Mouse (Mus musculus) regulatory T cell (primary cell): Measurements from ENCODE around the gene Ifitm10.

Experiments used
- in situ Hi-C: fragments of 300-600 bp; cut with MboI, MseI; formaldehyde crosslinking; loops from one replicate; pipeline ENCODE4 v1.15.1; 2025; ENCODE audit warnings: high pct_unique_total_duplicates

Gene Ifitm10

DNA sequence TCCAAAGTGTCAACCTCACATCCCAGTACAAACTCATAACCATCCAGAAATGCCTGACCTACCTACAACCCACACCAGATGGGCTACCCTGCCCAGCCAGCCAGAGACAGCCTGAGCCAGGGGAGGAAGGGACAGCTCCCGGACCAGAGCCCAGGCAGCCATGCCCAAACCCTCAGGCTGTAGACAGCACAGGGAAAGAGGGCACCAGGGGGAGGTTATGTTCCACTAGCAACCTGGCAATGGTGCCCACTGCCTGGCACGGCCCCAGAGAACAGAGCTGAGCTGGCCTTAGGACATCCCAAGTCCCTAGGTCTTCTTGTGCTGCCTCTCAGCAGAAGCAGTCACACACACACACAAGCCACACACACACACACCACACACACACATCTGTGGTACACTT lies 4.7 kb downstream of the Ifitm10 start:
- in situ Hi-C loops = no loop called here

DNA sequence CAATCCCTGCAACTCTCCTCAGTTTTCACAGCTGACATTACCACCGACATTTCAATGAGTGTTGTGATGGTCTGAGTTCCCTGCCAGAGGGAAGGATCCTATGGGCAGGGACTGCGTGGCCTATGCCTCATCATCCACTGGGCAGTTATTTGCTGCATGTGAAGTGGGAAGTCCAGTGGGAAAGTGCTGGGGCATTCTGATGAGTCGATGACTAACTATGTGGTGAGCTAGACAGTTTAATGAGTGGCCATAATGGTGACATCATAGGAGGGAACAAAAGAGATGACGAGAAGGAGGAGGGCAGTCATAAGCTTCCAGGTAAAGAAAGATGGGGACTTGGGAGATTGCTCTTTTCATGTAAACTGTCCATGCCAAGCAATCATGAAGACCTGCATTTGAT lies 10.4 kb downstream of the Ifitm10 start:
- in situ Hi-C loops = no loop called here

GRCm38 (mm10) chr7:142360743-142361142 lies 12.8 kb downstream of the Ifitm10 start:
- in situ Hi-C loops = no loop called here

DNA sequence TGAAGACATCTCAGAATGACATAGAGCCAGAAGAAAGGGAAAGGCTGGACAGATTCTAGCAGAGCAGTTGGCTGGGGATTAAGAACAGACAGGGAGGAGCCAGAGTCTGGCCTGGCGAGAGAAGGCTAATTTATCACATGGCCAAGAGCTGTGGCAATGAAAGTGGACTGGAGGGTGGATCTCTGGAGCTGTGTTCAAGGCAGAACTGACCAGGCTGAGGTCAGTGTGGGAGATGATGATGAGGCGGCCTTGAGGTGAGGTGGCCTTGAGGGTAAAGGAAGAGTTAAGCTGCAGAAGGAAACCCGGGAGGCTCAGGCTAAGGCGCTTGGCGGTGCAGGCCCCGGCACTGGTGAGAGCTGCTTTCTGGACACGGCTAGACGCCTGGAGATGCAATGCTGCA lies 14.4 kb downstream of the Ifitm10 start:
- in situ Hi-C loops = no loop called here

DNA sequence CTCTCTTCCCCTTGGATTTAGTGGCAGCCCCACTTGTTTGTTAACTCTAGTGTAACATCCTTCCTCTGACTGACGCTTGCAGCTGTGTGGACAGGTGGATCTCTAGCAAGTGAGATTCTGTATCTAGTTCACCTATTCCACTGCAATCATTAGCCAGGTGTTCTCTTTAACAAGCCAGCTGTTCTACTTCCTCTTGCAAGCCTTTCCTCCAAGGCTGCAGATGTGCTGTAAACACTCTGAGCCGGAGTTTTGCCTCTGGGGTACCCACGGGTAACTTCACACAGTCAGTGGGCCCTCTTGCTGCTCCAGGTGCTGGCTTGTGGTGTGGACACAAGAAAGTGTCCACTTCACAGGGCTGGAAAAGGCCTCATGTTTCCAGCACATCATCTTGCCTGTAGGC lies 16.0 kb downstream of the Ifitm10 start:
- in situ Hi-C loops = no loop called here

DNA sequence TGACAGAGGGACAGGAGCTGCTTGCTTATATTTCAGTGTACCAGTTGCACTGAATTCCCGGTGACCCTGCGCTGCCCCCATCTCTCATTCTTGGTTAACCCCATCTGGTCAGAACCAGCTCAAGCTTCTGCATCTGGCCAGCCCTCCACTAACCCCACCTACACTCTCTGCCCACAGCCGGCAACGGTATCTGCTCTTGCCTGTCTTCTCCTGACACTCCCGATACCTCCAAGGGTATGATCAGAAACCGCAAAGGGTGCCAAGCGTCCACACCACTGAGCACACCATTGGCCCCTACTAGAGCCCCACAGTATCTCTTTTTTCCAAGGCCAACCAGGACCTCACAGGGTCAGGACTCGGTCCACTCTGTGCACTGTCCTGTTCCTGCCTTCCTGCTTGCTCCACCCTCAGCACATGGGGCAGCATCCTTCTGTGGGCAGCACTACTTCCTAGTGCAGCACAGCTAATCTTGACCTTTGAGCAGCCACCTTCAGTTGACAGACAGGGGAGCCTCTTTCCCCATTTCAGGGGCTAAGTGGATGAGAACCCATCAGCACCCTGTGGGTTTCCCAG lies 18.8 kb downstream of the Ifitm10 start:
- in situ Hi-C loops = no loop called here

DNA sequence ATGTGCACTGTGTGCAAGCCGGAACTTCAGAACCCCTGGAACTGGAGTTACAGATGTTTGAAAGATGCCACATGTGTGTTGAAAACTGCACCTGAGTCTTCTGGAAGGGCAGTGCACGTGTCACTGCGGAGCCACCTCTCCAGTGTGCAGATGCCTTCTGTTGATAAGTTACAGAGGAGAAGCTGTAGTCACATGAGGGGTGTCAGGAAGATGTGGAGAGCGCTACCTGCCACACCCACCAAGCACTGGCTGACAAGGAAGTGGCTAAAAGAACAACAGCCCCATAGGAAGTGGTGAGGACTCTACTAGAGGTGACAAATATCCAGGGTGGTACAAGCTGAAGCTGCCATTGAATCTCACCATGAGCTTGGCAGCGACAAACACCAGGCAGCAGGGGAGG lies 19.7 kb downstream of the Ifitm10 start:
- in situ Hi-C loops = no loop called here

GRCm38 (mm10) chr7:142351569-142351968 lies 22.0 kb downstream of the Ifitm10 start:
- in situ Hi-C loops = no loop called here

- in situ Hi-C loops = no loop called here
These were observed 24.1 kb downstream of the Ifitm10 start for GRCm38 (mm10) chr7:142349308-142349961.

DNA sequence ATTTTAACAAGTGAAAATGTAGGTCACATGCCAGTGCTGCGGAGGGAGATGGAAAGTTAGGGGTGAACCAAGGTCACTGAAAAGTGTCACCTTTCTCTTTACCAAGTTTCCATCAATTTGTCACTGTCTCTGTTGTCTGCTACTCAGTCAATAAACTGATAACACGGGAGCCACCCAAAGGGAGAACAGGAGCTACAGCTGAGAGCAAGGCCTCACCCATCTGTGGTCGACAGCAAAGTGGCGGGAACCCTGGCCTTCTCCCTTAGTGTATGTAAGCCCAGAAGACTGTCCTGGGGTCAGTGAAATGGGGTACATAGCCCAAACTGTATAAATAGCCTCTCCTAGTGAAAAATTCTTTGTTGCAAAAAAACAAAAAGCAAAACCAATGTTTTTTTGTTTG lies 26.0 kb downstream of the Ifitm10 start:
- in situ Hi-C loops = no loop called here

DNA sequence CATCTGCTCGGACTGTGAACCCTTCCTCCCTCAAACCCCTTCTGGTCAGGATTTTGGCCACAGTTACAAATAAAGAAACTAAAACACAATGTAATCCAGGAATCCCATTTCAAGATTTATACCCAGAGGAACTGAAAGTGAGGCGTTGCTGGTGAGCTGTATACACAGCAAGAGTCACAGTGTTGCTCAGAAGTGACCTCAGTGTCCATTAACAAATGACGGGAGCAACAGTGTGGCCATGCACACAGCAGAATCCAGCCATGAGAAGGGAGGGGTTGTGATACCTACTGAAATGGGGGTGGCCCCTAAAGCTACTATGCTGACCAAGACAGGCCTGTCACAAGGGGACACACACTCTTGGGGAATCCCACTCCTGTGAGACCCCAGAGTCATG lies 31.3 kb downstream of the Ifitm10 start:
- in situ Hi-C loops = loop anchor here (5.0 kb wide), 1 partner anchor 45 kb away; the partner anchor contains the start of gene Ctsd

GRCm38 (mm10) chr7:142341564-142342246 lies 31.8 kb downstream of the Ifitm10 start:
- in situ Hi-C loops = loop anchor here (5.0 kb wide), 1 partner anchor 46 kb away; the partner anchor contains the start of gene Ctsd

GRCm38 (mm10) chr7:142340269-142340970 lies 33.1 kb downstream of the Ifitm10 start:
- in situ Hi-C loops = loop anchor here (5.0 kb wide), 1 partner anchor 47 kb away; the partner anchor contains the start of gene Ctsd

- in situ Hi-C loops = loop anchor here (5.0 kb wide), 3 partner anchors 97 to 247 kb away; partner anchors contain the start of genes Syt8 and Tnnt3
These were observed 38.4 kb downstream of the Ifitm10 start for GRCm38 (mm10) chr7:142335151-142335550.

DNA sequence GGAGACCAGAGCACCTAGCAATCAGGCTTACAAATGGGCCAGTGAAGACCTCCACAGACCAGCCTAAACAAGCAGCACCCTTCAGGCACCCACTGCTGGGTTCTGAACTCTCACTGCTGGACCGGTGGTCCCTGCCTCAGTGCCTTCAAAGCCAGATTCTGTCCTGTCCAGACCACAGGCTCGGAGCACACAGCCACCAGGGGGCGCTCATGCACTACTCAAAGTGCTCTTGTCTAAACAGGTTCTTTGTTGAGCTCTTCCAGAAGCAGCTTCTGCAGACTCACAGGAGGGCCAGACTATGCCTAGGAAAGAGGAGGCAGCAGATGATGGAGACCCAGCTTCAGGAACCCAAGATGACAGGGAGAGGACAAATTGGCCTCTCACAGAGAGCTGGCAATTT lies 39.3 kb downstream of the Ifitm10 start:
- in situ Hi-C loops = loop anchor here (5.0 kb wide), 1 partner anchor 343 kb away; no protein-coding TSS in a partner anchor

DNA sequence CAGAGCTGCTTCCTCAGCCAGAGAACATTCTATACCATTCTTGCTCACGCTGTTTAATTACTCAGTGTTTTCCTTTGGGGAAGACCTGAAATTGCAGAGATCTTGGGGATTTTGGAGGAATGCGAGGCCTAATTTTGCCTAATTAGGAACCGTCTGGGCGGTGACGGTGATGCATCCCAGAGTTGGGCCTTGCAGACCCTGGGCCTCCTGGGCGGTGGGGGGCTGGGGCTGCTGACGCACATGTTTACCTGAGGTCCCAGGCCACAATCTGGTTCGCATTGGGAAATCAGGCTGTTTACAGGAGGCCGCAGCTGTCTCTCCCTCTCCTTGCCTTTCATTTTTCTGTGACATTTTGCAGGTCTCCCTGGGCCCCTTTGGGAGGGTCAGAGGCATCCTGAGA lies 40.8 kb downstream of the Ifitm10 start:
- in situ Hi-C loops = loop anchor here (5.0 kb wide), 1 partner anchor 345 kb away; no protein-coding TSS in a partner anchor

DNA sequence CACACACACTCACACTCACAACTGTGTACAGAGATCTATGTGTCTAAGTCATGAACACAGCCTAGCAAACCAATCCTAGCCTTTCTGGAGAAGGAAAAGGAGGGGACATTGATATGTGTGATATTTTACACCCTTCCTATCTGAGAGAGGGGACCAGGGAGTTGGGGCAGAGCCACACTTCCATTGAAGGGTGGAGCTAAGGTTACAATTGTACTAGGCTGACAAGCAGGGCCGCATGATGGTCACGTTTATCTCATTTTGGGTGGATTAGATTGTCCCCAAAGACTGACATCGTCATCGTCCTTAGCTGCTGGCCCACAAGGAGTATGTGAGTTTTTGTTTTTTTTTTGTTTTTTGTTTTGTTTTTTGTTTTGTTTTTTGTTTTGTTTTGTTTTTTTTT lies 42.3 kb downstream of the Ifitm10 start:
- in situ Hi-C loops = loop anchor here (5.0 kb wide), 1 partner anchor 346 kb away; no protein-coding TSS in a partner anchor

GRCm38 (mm10) chr7:142330271-142330724 lies 43.3 kb downstream of the Ifitm10 start:
- in situ Hi-C loops = loop anchor here (5.0 kb wide), 1 partner anchor 347 kb away; no protein-coding TSS in a partner anchor

- in situ Hi-C loops = no loop called here
These were observed 45.0 kb downstream of the Ifitm10 start for GRCm38 (mm10) chr7:142328507-142328906.

- in situ Hi-C loops = no loop called here
These were observed 46.7 kb downstream of the Ifitm10 start for GRCm38 (mm10) chr7:142326714-142327445.
